Mouse (Mus musculus): ENCODE results near the gene Neu1. TPM values are rescaled to one million over a fixed set of nuclear protein-coding genes. Genes with fewer than 3 reads are reported as not detected.
A peak's percentile ranks its signal among the peaks of the same experiment; 100 is the strongest.
"Not testable (repeated sequence)": the region's sequence is repeated elsewhere in the genome, so short reads cannot be mapped to it uniquely, and the experiment has no call there.

Gene Neu1
- total RNA-seq, 4 experiments from 2014 or later, result 27.3 to 39.4 (median 28.1) TPM

DNA sequence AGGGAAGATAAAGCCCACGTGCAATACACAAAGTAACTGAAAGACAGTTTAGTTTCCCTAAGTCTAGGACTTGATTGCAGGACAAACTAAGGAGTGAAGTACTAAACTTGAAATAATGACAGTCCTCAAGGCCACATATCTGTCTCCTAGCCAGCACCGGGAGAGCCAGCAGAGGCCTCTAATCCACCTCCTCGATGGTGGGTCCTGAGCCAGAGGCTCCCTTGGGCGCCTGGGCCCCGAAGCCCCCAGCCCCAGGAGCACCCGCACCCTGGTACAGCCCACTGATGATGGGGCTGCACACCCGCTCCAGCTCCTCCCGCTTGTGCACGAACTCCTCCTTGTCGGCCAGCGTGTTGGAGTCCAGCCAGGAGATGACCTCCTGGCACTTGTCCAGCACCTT lies 38.8 kb downstream of the Neu1 start, which contains the start of gene Gm20481:
Gene Gm20481, plus strand, starts transcription at position 91 of the 400 bp plus-strand sequence.
- not testable (repeated sequence) for DNase-seq

GRCm38 (mm10) chr17:34970850-34971249 lies 39.8 kb downstream of the Neu1 start:
- DNase-seq, result not testable (repeated sequence)

DNA sequence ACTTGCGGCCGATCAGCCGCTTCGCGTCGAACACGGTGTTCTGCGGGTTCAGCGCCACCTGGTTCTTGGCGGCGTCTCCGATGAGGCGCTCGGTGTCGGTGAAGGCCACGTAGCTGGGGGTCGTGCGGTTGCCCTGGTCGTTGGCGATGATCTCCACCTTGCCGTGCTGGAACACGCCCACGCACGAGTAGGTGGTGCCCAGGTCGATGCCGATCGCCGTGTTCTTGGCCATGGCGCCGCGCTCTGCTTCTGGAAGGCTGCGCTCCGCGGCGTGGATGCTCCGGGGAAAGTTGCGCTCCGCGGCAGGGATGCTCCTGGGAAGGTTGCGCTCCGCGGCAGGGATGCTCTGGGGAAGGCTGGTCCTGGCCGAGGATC lies 40.6 kb downstream of the Neu1 start:
- not testable (repeated sequence) for DNase-seq

DNA sequence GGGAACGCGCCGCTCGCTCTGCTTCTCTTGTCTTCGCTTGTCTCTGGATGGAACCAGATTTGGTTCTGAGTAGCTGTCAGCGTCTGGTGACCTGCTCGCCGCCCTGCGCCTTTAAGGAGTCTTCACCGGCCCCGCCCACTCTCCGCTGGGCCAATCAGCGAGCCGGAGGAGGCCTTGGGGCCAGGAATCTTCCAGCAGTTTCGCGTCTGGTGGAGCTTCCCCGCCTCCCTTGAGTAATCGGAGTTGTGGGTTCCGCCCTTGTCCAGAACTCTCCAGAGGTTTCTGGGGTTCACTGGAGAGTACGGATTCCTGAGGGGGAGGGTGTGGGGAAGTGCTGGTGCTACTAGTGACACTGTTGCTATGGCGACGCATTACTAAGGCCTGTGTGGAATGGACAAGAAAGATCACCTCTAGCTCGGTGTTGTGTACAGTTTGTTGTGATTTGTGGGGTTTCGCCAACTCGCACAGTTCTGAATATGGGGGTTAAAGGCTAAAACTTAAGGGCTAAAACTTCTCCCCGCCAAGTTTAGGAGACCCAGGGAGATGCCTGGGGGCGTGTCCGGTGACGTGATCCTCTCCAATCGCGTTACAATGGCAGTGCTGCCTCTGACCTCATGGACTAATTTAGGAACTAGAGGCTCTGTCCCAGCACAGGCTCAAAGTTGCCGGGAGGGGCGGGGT lies 41.2 kb downstream of the Neu1 start, which contains the start of the genes Hspa1a and Hspa1l:
Gene Hspa1a, minus strand, starts transcription at position 88 of the 681 bp plus-strand sequence.
Gene Hspa1l, plus strand, starts transcription at position 635 of the 681 bp plus-strand sequence.
- DNase-seq, result peak; percentile 90

GRCm38 (mm10) chr17:34975581-34976492 lies 44.8 kb downstream of the Neu1 start:
- DNase-seq, result no peak

- DNase-seq, result no peak
Observed at GRCm38 (mm10) chr17:34977000-34977399, 45.9 kb downstream of the Neu1 start.

GRCm38 (mm10) chr17:34978239-34978638 lies 47.2 kb downstream of the Neu1 start:
- DNase-seq, result no peak

GRCm38 (mm10) chr17:34979631-34980030 lies 48.6 kb downstream of the Neu1 start:
- DNase-seq, result no peak

- DNase-seq, result no peak
Observed at GRCm38 (mm10) chr17:34980655-34981054, 49.6 kb downstream of the Neu1 start.

GRCm38 (mm10) chr17:34981690-34982180 lies 50.7 kb downstream of the Neu1 start, which contains the start of gene Lsm2:
Lsm2 (plus strand) TSS chr17:34981862.
- peak; percentile 91 for DNase-seq

DNA sequence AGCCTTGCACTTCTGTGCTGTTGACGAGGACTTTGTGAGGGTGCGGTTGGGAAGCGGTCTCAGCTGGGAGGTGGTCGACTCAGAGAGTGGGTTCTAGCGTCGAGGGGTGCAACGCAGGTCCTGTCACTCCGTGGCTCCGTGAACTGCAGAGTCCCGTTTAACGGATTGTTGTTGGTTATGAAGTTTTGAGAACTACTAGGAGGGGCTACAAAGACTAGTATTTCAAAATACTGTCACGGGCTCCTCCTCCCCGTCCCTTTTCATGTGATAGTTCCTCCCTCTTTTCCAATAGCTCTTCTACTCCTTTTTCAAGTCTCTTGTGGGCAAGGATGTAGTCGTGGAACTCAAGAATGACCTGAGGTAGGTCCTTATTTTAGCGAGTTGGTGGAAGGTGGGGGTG lies 51.3 kb downstream of the Neu1 start:
- no peak for DNase-seq

- DNase-seq, result no peak
Observed at GRCm38 (mm10) chr17:34984218-34984617, 53.2 kb downstream of the Neu1 start.

Other genes starting within 250 kb of the Neu1 start
- gene C4b, start 187.4 kb upstream of the Neu1 start, total RNA-seq (2022), result 100 to 1,000 TPM; 116 to 180 (median 142) TPM
- over 10,000 TPM in 2 of 4 experiments, 1,000 to 10,000 TPM in 2; 6,868 to 18,233 (median 12,184) TPM for gene Cyp21a1, start 126.7 kb upstream of the Neu1 start, total RNA-seq (2022)
- 10 to 100 TPM; 43.2 to 75.9 (median 64.6) TPM for gene Stk19, start 94.3 kb upstream of the Neu1 start, total RNA-seq (2022)
- gene Dxo, start 94.2 kb upstream of the Neu1 start, total RNA-seq (2022), result 10 to 100 TPM; 48.2 to 76.5 (median 67.0) TPM
- 10 to 100 TPM; 67.2 to 85.0 (median 83.5) TPM for gene Skiv2l, start 81.0 kb upstream of the Neu1 start, total RNA-seq (2022)
- 10 to 100 TPM; 41.7 to 59.8 (median 53.8) TPM for gene Nelfe, start 80.9 kb upstream of the Neu1 start, total RNA-seq (2022)
- gene Cfb, start 68.7 kb upstream of the Neu1 start, total RNA-seq (2022), result 10 to 100 TPM in 3 of 4 experiments, 1 to 10 TPM in 1; 9.5 to 29.5 (median 17.1) TPM
- 10 to 100 TPM; 15.0 to 21.0 (median 18.0) TPM for gene Zbtb12, start 51.8 kb upstream of the Neu1 start, total RNA-seq (2022)
- gene Gm20547, start 49.2 kb upstream of the Neu1 start, total RNA-seq (2022), result under 1 TPM in 1 of 4 experiments, not detected in 3; 0.89 TPM
- 100 to 1,000 TPM in 3 of 4 experiments, 10 to 100 TPM in 1; 86.8 to 164 (median 129) TPM for gene C2, start 33.0 kb upstream of the Neu1 start, total RNA-seq (2022)
- gene Ehmt2, start 32.8 kb upstream of the Neu1 start, total RNA-seq (2022), result 100 to 1,000 TPM; 148 to 179 (median 173) TPM
- gene Slc44a4, start 16.8 kb upstream of the Neu1 start, total RNA-seq (2022), result 1 to 10 TPM in 2 of 4 experiments, under 1 TPM in 2; 0.73 to 1.8 (median 1.1) TPM
- 100 to 1,000 TPM in 1 of 4 experiments, 10 to 100 TPM in 3; 24.5 to 115 (median 36.0) TPM for gene Hspa1b, start 28.0 kb downstream of the Neu1 start, total RNA-seq (2022)
- gene Gm20481, start 38.7 kb downstream of the Neu1 start, total RNA-seq (2022), result under 1 TPM in 1 of 4 experiments, not detected in 3; 0.73 TPM
- gene Hspa1a, start 40.9 kb downstream of the Neu1 start, total RNA-seq (2022), result 10 to 100 TPM; 11.9 to 35.8 (median 14.4) TPM
- gene Hspa1l, start 41.5 kb downstream of the Neu1 start, total RNA-seq (2022), result under 1 TPM; 0.14 to 0.25 (median 0.17) TPM
- gene Lsm2, start 50.6 kb downstream of the Neu1 start, total RNA-seq (2022), result 10 to 100 TPM; 28.2 to 35.4 (median 30.1) TPM
- gene Vars, start 69.7 kb downstream of the Neu1 start, total RNA-seq (2022), result 10 to 100 TPM; 57.9 to 76.0 (median 67.7) TPM
- 1 to 10 TPM in 2 of 4 experiments, under 1 TPM in 2; 0.75 to 1.8 (median 1.2) TPM for gene Vwa7, start 85.3 kb downstream of the Neu1 start, total RNA-seq (2022)
- gene Sapcd1, start 96.8 kb downstream of the Neu1 start, total RNA-seq (2022), result 1 to 10 TPM in 2 of 4 experiments, under 1 TPM in 2; 0.91 to 2.8 (median 0.99) TPM
- gene Msh5, start 115.5 kb downstream of the Neu1 start, total RNA-seq (2022), result 1 to 10 TPM in 3 of 4 experiments, under 1 TPM in 1; 0.73 to 4.0 (median 2.2) TPM
- gene Clic1, start 118.7 kb downstream of the Neu1 start, total RNA-seq (2022), result 100 to 1,000 TPM in 2 of 4 experiments, 10 to 100 TPM in 2; 83.2 to 134 (median 113) TPM
- 10 to 100 TPM; 12.4 to 29.5 (median 21.6) TPM for gene Ddah2, start 127.8 kb downstream of the Neu1 start, total RNA-seq (2022)
- not detected for gene Ly6g6c, start 134.1 kb downstream of the Neu1 start, total RNA-seq (2022)
- gene Mpig6b, start 134.9 kb downstream of the Neu1 start, total RNA-seq (2022), result not detected
- gene Ly6g6e, start 145.6 kb downstream of the Neu1 start, total RNA-seq (2022), result not detected
- under 1 TPM in 2 of 4 experiments, not detected in 2; 0.46 to 0.68 TPM for gene Ly6g6d, start 146.8 kb downstream of the Neu1 start, total RNA-seq (2022)
- gene Ly6g6f, start 154.4 kb downstream of the Neu1 start, total RNA-seq (2022), result not detected
- 100 to 1,000 TPM in 2 of 4 experiments, 10 to 100 TPM in 2; 79.4 to 124 (median 103) TPM for gene Abhd16a, start 158.0 kb downstream of the Neu1 start, total RNA-seq (2022)
- gene Ly6g5c, start 177.0 kb downstream of the Neu1 start, total RNA-seq (2022), result not detected
- under 1 TPM in 3 of 4 experiments, not detected in 1; 0.38 to 0.91 (median 0.40) TPM for gene Ly6g5b, start 184.2 kb downstream of the Neu1 start, total RNA-seq (2022)
- gene Gpank1, start 190.2 kb downstream of the Neu1 start, total RNA-seq (2022), result 10 to 100 TPM; 12.6 to 17.9 (median 14.5) TPM
- gene Csnk2b, start 190.8 kb downstream of the Neu1 start, total RNA-seq (2022), result 100 to 1,000 TPM; 196 to 224 (median 222) TPM
- gene D17H6S53E, start 195.1 kb downstream of the Neu1 start, total RNA-seq (2022), result 10 to 100 TPM; 29.3 to 41.2 (median 39.6) TPM
- gene Apom, start 200.8 kb downstream of the Neu1 start, total RNA-seq (2022), result under 1 TPM in 2 of 4 experiments, not detected in 2; 0.28 to 0.32 TPM
- 100 to 1,000 TPM; 354 to 477 (median 417) TPM for gene Bag6, start 203.9 kb downstream of the Neu1 start, total RNA-seq (2022)
- 100 to 1,000 TPM; 241 to 340 (median 274) TPM for gene Prrc2a, start 233.6 kb downstream of the Neu1 start, total RNA-seq (2022)
- gene Aif1, start 244.8 kb downstream of the Neu1 start, total RNA-seq (2022), result 10 to 100 TPM in 2 of 4 experiments, 1 to 10 TPM in 2; 5.5 to 14.5 (median 10.5) TPM